Mouse (Mus musculus) kidney, embryonic 16.5 days (tissue): Measurements from ENCODE around the gene Gnl1. TPM values are rescaled to one million over a fixed set of nuclear protein-coding genes. Genes with fewer than 3 reads are reported as not detected.
"Not testable (repeated sequence)": the region's sequence is repeated elsewhere in the genome, so short reads cannot be mapped to it uniquely, and the experiment has no call there.

Source experiments
- ATAC-seq: fragments of 200-750 bp; cut with Nextera tagmentation; 2 replicates; pipeline ENCODE4 v1.8.0; 2017; ENCODE audit warnings: moderate TSS enrichment; ENCODE audit not compliant: low FRiP score, low TSS enrichment
- H3K27ac ChIP-seq: fragments of 300-500 bp; sonication (generic); 2 replicates; pipeline ENCODE4 v1.5.1; 2014; ENCODE audit warnings: low read length
- H3K27me3 ChIP-seq: fragments of 300-500 bp; sonication (generic); 2 replicates; pipeline ENCODE4 v1.6.1; 2014; ENCODE audit warnings: low read length, control low read depth, mixed read lengths; ENCODE audit not compliant: insufficient read depth
- H3K36me3 ChIP-seq: fragments of 300-500 bp; sonication (generic); 2 replicates; pipeline ENCODE4 v1.6.1; 2014; ENCODE audit warnings: low read length, control low read depth, mixed read lengths; ENCODE audit not compliant: insufficient read depth
- H3K4me1 ChIP-seq: fragments of 300-500 bp; sonication (generic); 2 replicates; pipeline ENCODE4 v1.6.1; 2014; ENCODE audit warnings: low read length, control low read depth, mixed read lengths; ENCODE audit not compliant: insufficient read depth
- H3K4me2 ChIP-seq: fragments of 300-500 bp; sonication (generic); replicated peaks from 2 replicates; pipeline ENCODE4 v1.6.1; 2014; ENCODE audit warnings: low read depth, low read length
- H3K4me3 ChIP-seq: fragments of 300-500 bp; sonication (generic); 2 replicates; pipeline ENCODE4 v1.5.1; 2014; ENCODE audit warnings: mild to moderate bottlenecking, low read length
- H3K9ac ChIP-seq: fragments of 300-500 bp; sonication (generic); replicated peaks from 2 replicates; pipeline ENCODE4 v1.6.1; 2014; ENCODE audit warnings: low read length
- H3K9me3 ChIP-seq: fragments of 300-500 bp; sonication (generic); 2 replicates; pipeline ENCODE4 v1.6.1; 2016; ENCODE audit warnings: low read length, control low read depth
- WGBS: fragments of 180-500 bp; shearing (Covaris S2); extraction: QIAGEN DNeasy Blood & Tissue Kit; methylation state at CpG from one replicate; pipeline ENCODE4 v1.1.7; 2014; 5-methylcytosine and 5-hydroxymethylcytosine counted together
- polyA plus RNA-seq: library from polyadenylated mRNA; unstranded; fragments of >200 nt; fragmentation: Nextera tagmentation; extraction: Ambion mirVana; gene quantifications from 2 replicates; pipeline ENCODE4 v1.2.1, GENCODE M21; 2015

Gene Gnl1
- polyA plus RNA-seq, 1 experiment from 2014 or later, result 57.8 TPM

DNA sequence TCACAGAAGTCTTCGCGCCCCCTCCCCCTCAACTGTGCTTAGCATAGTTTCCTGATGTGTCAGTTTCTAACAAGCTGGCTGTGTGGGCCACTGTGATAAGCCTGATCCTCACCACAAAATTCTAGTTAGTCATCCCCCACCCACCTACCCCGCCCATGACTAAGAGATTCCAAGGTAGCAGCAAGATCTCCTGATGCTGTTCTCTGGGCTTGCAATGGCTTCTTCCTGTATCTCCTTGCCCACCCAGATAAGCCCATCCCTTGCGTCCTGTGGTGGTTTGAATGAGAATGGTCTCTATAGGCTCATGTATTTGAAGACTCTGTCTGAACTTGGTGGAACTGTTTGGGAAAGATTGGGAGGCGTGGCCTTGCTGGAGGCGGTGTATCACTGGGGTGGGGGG, 22.3 kb downstream of the Gnl1 start:
- Histone ChIP-seq H3K9ac (no peak overlapping the region), H3K9me3 (peaks cover 10% of the 10 kb centered on the region), H3K27me3 (no peaks in the 10 kb centered on the region), H3K36me3 (peaks cover 12% of the 10 kb centered on the region), H3K4me3 (no peak overlapping the region), H3K27ac (no peak overlapping the region), H3K4me1 (no peaks in the 10 kb centered on the region; the same call in 1 of the 2 replicates), H3K4me2 (no peak overlapping the region)
- no peak for ATAC-seq
- 96% methylated on average over 6 of the region's 6 CpGs for WGBS

- H3K4me1 ChIP-seq, result no peaks in the 10 kb centered on the region
- H3K27ac ChIP-seq, result no peak overlapping the region
- H3K9ac ChIP-seq, result no peak overlapping the region
- H3K4me3 ChIP-seq, result no peak overlapping the region
- H3K4me2 ChIP-seq, result no peak overlapping the region
- no peak for ATAC-seq
- peaks cover 10% of the 10 kb centered on the region for H3K9me3 ChIP-seq
- H3K27me3 ChIP-seq, result no peaks in the 10 kb centered on the region
- peaks cover 13% of the 10 kb centered on the region for H3K36me3 ChIP-seq
- WGBS, result 92% methylated on average over 7 of the region's 7 CpGs
These were observed 23.7 kb downstream of the Gnl1 start for GRCm38 (mm10) chr17:36003331-36003730.

- H3K36me3 ChIP-seq, result peaks cover 13% of the 10 kb centered on the region
- not testable (repeated sequence) for H3K27ac ChIP-seq, H3K4me1 ChIP-seq, ATAC-seq, H3K27me3 ChIP-seq, H3K4me2 ChIP-seq, H3K9ac ChIP-seq, H3K4me3 ChIP-seq
- peaks cover 10% of the 10 kb centered on the region for H3K9me3 ChIP-seq
- WGBS, result 92% methylated on average over 7 of the region's 7 CpGs
These were observed 24.8 kb downstream of the Gnl1 start for GRCm38 (mm10) chr17:36004409-36004808.

DNA sequence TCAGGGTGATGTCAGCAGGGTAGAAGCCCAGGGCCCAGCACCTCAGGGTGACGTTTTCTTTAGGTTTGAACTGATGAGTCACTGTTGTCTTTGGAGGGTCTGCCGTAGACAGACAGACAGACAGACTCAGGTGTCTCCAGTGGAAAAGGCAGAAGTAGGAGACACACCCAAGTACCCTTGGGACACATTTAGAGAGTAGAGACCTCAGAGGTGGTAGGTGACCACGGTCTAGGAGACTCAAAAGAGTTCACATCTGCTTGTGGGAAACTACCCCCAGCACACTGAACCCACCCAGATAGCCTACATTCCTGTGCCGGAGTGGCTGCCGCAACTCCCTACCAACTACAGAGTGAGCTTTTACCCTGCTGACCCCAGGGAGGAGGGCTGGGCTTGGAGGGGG, 35.3 kb downstream of the Gnl1 start:
- ATAC-seq, result no peak

GRCm38 (mm10) chr17:36017046-36017445, 37.4 kb downstream of the Gnl1 start:
- H3K9ac ChIP-seq, result no peak overlapping the region
- H3K4me1 ChIP-seq, result no peaks in the 10 kb centered on the region
- no peaks in the 10 kb centered on the region for H3K27me3 ChIP-seq
- H3K4me3 ChIP-seq, result no peak overlapping the region
- no peak overlapping the region for H3K27ac ChIP-seq
- no peaks in the 10 kb centered on the region for H3K9me3 ChIP-seq
- 91% methylated on average over 5 of the region's 5 CpGs for WGBS
- peaks cover 13% of the 10 kb centered on the region for H3K36me3 ChIP-seq
- no peak overlapping the region for H3K4me2 ChIP-seq
- ATAC-seq, result no peak

More for the DNA sequence above, 35.3 kb downstream of the Gnl1 start:
- Histone ChIP-seq H3K9me3 (no peaks in the 10 kb centered on the region), H3K4me2 (no peak overlapping the region), H3K36me3 (peaks cover 13% of the 10 kb centered on the region), H3K4me3 (no peak overlapping the region), H3K27me3 (no peaks in the 10 kb centered on the region), H3K9ac (no peak overlapping the region), H3K4me1 (no peaks in the 10 kb centered on the region), H3K27ac (no peak overlapping the region)
- 91% methylated on average over 5 of the region's 5 CpGs for WGBS

DNA sequence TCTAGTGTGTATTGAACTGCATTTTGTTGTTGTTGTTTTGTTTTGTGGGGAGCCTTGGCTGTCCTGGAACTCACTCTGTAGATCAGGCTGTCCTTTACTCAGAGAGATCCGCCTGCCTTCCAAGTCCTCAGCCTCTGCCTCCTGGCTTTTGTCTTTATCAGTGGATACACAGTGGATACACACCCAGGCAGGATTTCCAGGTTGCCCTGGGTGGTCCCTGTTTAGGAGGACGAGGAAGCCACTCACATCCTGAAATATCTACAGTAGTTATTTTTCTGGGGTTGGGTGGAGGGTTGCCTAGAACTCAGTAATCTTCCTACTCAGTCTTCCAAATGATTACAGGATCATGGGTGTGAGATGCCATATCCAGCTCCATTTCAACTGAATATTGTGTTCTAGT, 39.3 kb downstream of the Gnl1 start:
- Histone ChIP-seq H3K27me3 (no peaks in the 10 kb centered on the region), H3K9ac (no peak overlapping the region), H3K9me3 (no peaks in the 10 kb centered on the region), H3K4me2 (no peak overlapping the region), H3K27ac (no peak overlapping the region), H3K36me3 (peaks cover 13% of the 10 kb centered on the region), H3K4me3 (no peak overlapping the region), H3K4me1 (peaks cover 10% of the 10 kb centered on the region)
- ATAC-seq, result no peak
- WGBS, result 72% methylated on average over 2 of the region's 2 CpGs

GRCm38 (mm10) chr17:36019519-36019918, 39.9 kb downstream of the Gnl1 start:
- Histone ChIP-seq H3K9me3 (no peaks in the 10 kb centered on the region), H3K27me3 (no peaks in the 10 kb centered on the region), H3K4me1 (peaks cover 14% of the 10 kb centered on the region), H3K9ac (no peak overlapping the region), H3K27ac (no peak overlapping the region), H3K36me3 (peaks cover 8% of the 10 kb centered on the region), H3K4me3 (no peak overlapping the region), H3K4me2 (no peak overlapping the region)
- no peak for ATAC-seq
- 68% methylated on average over 3 of the region's 3 CpGs for WGBS

- H3K9me3 ChIP-seq, result no peaks in the 10 kb centered on the region
- no peak within 1 kb of the TSS for H3K9ac ChIP-seq
- peaks cover 14% of the 10 kb centered on the region for H3K4me1 ChIP-seq
- no peak within 1 kb of the TSS for H3K27ac ChIP-seq
- 39% methylated on average over 15 of the region's 15 CpGs for WGBS
- ATAC-seq, result peak; percentile 58
- no peaks in the 10 kb centered on the region for H3K36me3 ChIP-seq
- H3K4me3 ChIP-seq, result no peak within 1 kb of the TSS
- H3K27me3 ChIP-seq, result no peaks in the 10 kb centered on the region
- peak within 1 kb of the TSS; percentile 17 for H3K4me2 ChIP-seq
These were observed 40.8 kb downstream of the Gnl1 start, which contains the start of gene H2-T24 for GRCm38 (mm10) chr17:36020191-36021073. Gene H2-T24 (minus strand): TSS chr17:36020560.

DNA sequence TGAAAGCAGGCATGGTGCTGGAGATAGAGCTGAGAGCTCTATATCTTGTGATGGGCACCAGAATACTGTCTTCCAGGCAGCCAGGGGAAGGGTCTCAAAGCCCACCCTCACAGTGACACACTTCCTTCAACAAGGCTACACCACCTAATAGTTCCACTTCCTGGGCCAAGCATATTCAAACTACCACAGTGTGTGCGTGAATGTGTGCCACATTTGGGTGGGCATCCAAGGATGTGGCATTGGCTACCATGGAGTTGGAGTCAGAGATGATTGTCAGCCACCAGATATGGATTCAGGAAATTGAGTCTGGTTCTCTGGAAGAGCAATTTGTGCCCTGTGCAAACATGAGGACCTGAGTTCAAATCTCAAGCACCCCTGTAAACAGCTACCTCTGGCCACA, 41.7 kb downstream of the Gnl1 start:
- Histone ChIP-seq H3K4me1 (peaks cover 14% of the 10 kb centered on the region), H3K9me3 (no peaks in the 10 kb centered on the region), H3K4me3 (no peak overlapping the region), H3K27ac (no peak overlapping the region), H3K4me2 (no peak overlapping the region), H3K9ac (no peak overlapping the region), H3K36me3 (no peaks in the 10 kb centered on the region), H3K27me3 (no peaks in the 10 kb centered on the region)
- 94% methylated on average over 1 of the region's 1 CpGs for WGBS
- no peak for ATAC-seq

- Histone ChIP-seq H3K9ac (no peak overlapping the region), H3K4me3 (no peak overlapping the region), H3K27me3 (no peaks in the 10 kb centered on the region), H3K9me3 (no peaks in the 10 kb centered on the region), H3K36me3 (no peaks in the 10 kb centered on the region), H3K4me2 (no peak overlapping the region), H3K4me1 (peaks cover 14% of the 10 kb centered on the region), H3K27ac (no peak overlapping the region)
- no peak for ATAC-seq
- WGBS, result 95% methylated on average over 9 of the region's 9 CpGs
These were observed 42.4 kb downstream of the Gnl1 start for GRCm38 (mm10) chr17:36022098-36022497.
